14 mouse cellular contexts compared by ENCODE assay signal in genomic region chr11:112067176-112067575, GRCm38 (mm10).
DNase-seq lines count a peak whose midpoint lies in the region; ATAC-seq and TF ChIP-seq lines count a peak whose summit lies in the region.
"Had no signal": no experiment of that assay in that cellular context is flagged by ENCODE, and none has a peak within 500 bp of the region (broad histone marks: within the 10 kb centered on the region; RNA-seq: fewer than 3 reads in every experiment).

No protein-coding gene starts in this region.

- TF ChIP-seq CTCF in gastrocnemius, adult 2 months (IDR thresholded peaks at IDR 0.05): peak; percentile 24; the same call in 1 of the 2 replicates
- peak; percentile 26; the same call in 1 of the 2 replicates for TF ChIP-seq CTCF in midbrain, postnatal 0 days (IDR thresholded peaks at IDR 0.05)
- peak; percentile 28; the same call in 1 of the 2 replicates for TF ChIP-seq CTCF in small intestine, adult 2 months (IDR thresholded peaks at IDR 0.05; ENCODE audit: extremely low read depth, insufficient read length, insufficient replicate concordance, low read depth, low read length)

- no peaks in the 10 kb centered on the region for H3K36me3 ChIP-seq in midbrain, postnatal 0 days (ENCODE audit: insufficient read depth, low read length)
- H3K36me3 ChIP-seq in midbrain, embryonic 14.5 days (ENCODE audit: control insufficient read depth, insufficient read depth, low read length): no peaks in the 10 kb centered on the region
- H3K36me3 ChIP-seq in small intestine, adult 2 months (ENCODE audit: control insufficient read depth, insufficient read depth, low read length): no peaks in the 10 kb centered on the region
- H3K36me3 ChIP-seq in midbrain, embryonic 11.5 days (ENCODE audit: control insufficient read depth, insufficient read depth, low read length): no peaks in the 10 kb centered on the region
- H3K36me3 ChIP-seq: intestine, embryonic 15.5 days; liver, embryonic 15.5 days had no signal

- H3K27ac ChIP-seq in gastrocnemius, adult 2 months: no peak overlapping the region
- no peak overlapping the region for H3K27ac ChIP-seq in midbrain, postnatal 0 days (ENCODE audit: low read depth, low read length)
- H3K27ac ChIP-seq in midbrain, embryonic 14.5 days (replicated peaks; ENCODE audit: low read depth, low read length): no peak overlapping the region
- no peak overlapping the region for H3K27ac ChIP-seq in small intestine, adult 2 months (ENCODE audit: insufficient read depth, low read depth, low read length)
- H3K27ac ChIP-seq in midbrain, embryonic 11.5 days (ENCODE audit: low read depth, low read length): no peak overlapping the region
- H3K27ac ChIP-seq: intestine, embryonic 15.5 days; liver, embryonic 15.5 days had no signal

- DNase-seq in gastrocnemius, adult 2 months: no peak
- DNase-seq in gastrocnemius, postnatal 14 days: no peak
- no peak for DNase-seq in midbrain, postnatal 0 days (ENCODE audit: low spot score)
- DNase-seq in midbrain, embryonic 14.5 days: no peak
- peak; percentile 4 for DNase-seq in c-Kit-positive CD71-negative TER-119-negative erythroid progenitor cells, embryonic 14.5 days (ENCODE audit: low read depth)
- DNase-seq in midbrain, embryonic 11.5 days (ENCODE audit: low spot score, missing footprints): no peak
- no peak for DNase-seq in kidney, adult 11 months
- DNase-seq: adrenal gland, adult 2 months; cerebellum, adult 8-10 months; gastrocnemius, postnatal 10 days had no signal

- 83% methylated on average over 3 of the region's 3 CpGs for WGBS in midbrain, postnatal 0 days
- 78% methylated on average over 3 of the region's 3 CpGs for WGBS in midbrain, embryonic 14.5 days
- 69% methylated on average over 3 of the region's 3 CpGs for WGBS in small intestine, adult 2 months
- 82% methylated on average over 3 of the region's 3 CpGs for WGBS in midbrain, embryonic 11.5 days

- no peaks in the 10 kb centered on the region for H3K27me3 ChIP-seq in midbrain, postnatal 0 days (ENCODE audit: insufficient read depth, low read length)
- no peaks in the 10 kb centered on the region for H3K27me3 ChIP-seq in midbrain, embryonic 14.5 days (ENCODE audit: control insufficient read depth, insufficient read depth, low read length)
- H3K27me3 ChIP-seq in small intestine, adult 2 months (ENCODE audit: control insufficient read depth, insufficient read depth, low read length): no peaks in the 10 kb centered on the region
- H3K27me3 ChIP-seq in midbrain, embryonic 11.5 days (ENCODE audit: control insufficient read depth, insufficient read depth, low read length): no peaks in the 10 kb centered on the region
- H3K27me3 ChIP-seq: intestine, embryonic 15.5 days; liver, embryonic 15.5 days had no signal

- H3K9me3 ChIP-seq in midbrain, postnatal 0 days (ENCODE audit: low read length): no peaks in the 10 kb centered on the region
- no peaks in the 10 kb centered on the region for H3K9me3 ChIP-seq in midbrain, embryonic 14.5 days (ENCODE audit: control insufficient read depth, low read length)
- H3K9me3 ChIP-seq in midbrain, embryonic 11.5 days (ENCODE audit: control insufficient read depth, low read length): no peaks in the 10 kb centered on the region
- H3K9me3 ChIP-seq: intestine, embryonic 15.5 days; liver, embryonic 15.5 days had no signal

- TF ChIP-seq POLR2A in small intestine, adult 2 months (IDR thresholded peaks at IDR 0.05; ENCODE audit: low read depth, low read length): no peak

- intact Hi-C loops in gastrocnemius, adult 2 months (cut with DNase I): no loop called here
- intact Hi-C loops in gastrocnemius, postnatal 14 days (cut with DNase I; ENCODE audit: low total_unique reads): no loop called here

- H3K4me2 ChIP-seq in midbrain, postnatal 0 days (ENCODE audit: low read depth, low read length, poor library complexity, severe bottlenecking): no peak overlapping the region
- H3K4me2 ChIP-seq in midbrain, embryonic 14.5 days (ENCODE audit: low read length): no peak overlapping the region
- no peak overlapping the region for H3K4me2 ChIP-seq in midbrain, embryonic 11.5 days
- H3K4me2 ChIP-seq: intestine, embryonic 15.5 days; liver, embryonic 15.5 days had no signal

- no peaks in the 10 kb centered on the region for H3K4me1 ChIP-seq in midbrain, postnatal 0 days (ENCODE audit: insufficient read depth, low read length)
- no peaks in the 10 kb centered on the region for H3K4me1 ChIP-seq in midbrain, embryonic 14.5 days (ENCODE audit: control insufficient read depth, insufficient read depth, low read length)
- H3K4me1 ChIP-seq in small intestine, adult 2 months (ENCODE audit: control insufficient read depth, insufficient read depth, insufficient read length, low read length): no peaks in the 10 kb centered on the region
- H3K4me1 ChIP-seq in midbrain, embryonic 11.5 days (ENCODE audit: control insufficient read depth, insufficient read depth, low read length): no peaks in the 10 kb centered on the region
- H3K4me1 ChIP-seq: intestine, embryonic 15.5 days; liver, embryonic 15.5 days had no signal

- ATAC-seq in midbrain, postnatal 0 days (ENCODE audit: low FRiP score): no peak
- no peak for ATAC-seq in midbrain, embryonic 14.5 days (ENCODE audit: low FRiP score, low TSS enrichment)
- ATAC-seq in midbrain, embryonic 11.5 days (ENCODE audit: low FRiP score): no peak
- ATAC-seq: intestine, embryonic 15.5 days; midbrain, embryonic 16.5 days had no signal

- no peak overlapping the region for H3K4me3 ChIP-seq in gastrocnemius, adult 2 months
- no peak overlapping the region for H3K4me3 ChIP-seq in midbrain, postnatal 0 days (ENCODE audit: low read depth, low read length)
- no peak overlapping the region for H3K4me3 ChIP-seq in midbrain, embryonic 14.5 days (replicated peaks; ENCODE audit: low read depth, low read length)
- no peak overlapping the region for H3K4me3 ChIP-seq in small intestine, adult 2 months (ENCODE audit: low read depth, low read length)
- H3K4me3 ChIP-seq in midbrain, embryonic 11.5 days (ENCODE audit: low read depth, low read length): no peak overlapping the region
- H3K4me3 ChIP-seq: intestine, embryonic 15.5 days; liver, embryonic 15.5 days had no signal

- H3K9ac ChIP-seq in midbrain, postnatal 0 days (replicated peaks; ENCODE audit: low read length, poor library complexity, severe bottlenecking): no peak overlapping the region
- no peak overlapping the region for H3K9ac ChIP-seq in midbrain, embryonic 14.5 days (replicated peaks; ENCODE audit: low read length)
- H3K9ac ChIP-seq in midbrain, embryonic 11.5 days (ENCODE audit: low read length): no peak overlapping the region
- H3K9ac ChIP-seq: intestine, embryonic 15.5 days; liver, embryonic 15.5 days had no signal
